Mouse (Mus musculus): ENCODE measurements around the gene Sfn. TPM values are rescaled to one million over a fixed set of nuclear protein-coding genes. Genes with fewer than 3 reads are reported as not detected.

Gene Sfn
- total RNA-seq (2023): 52.4 to 56.8 TPM (median 53.5 TPM) in 4 replicates

GRCm38 (mm10) chr4:133601721-133602218 lies at the start of gene Sfn:
Gene Sfn, minus strand, starts transcription at chr4:133602168.

GRCm38 (mm10) chr4:133649989-133650699 lies 48.2 kb upstream of the Sfn start, which contains the start of gene Zdhhc18:
Gene Zdhhc18, minus strand, starts transcription at chr4:133650154.

GRCm38 (mm10) chr4:133584059-133584951 lies 17.7 kb downstream of the Sfn start, which contains the start of gene Gpn2:
Gene Gpn2, plus strand, starts transcription at chr4:133584362.

GRCm38 (mm10) chr4:133574070-133574842 lies 27.7 kb downstream of the Sfn start, which contains the start of gene Gpatch3:
Gene Gpatch3, plus strand, starts transcription at chr4:133574745.

GRCm38 (mm10) chr4:133552768-133553447 lies 49.1 kb downstream of the Sfn start, which contains the start of gene Nr0b2:
Gene Nr0b2, plus strand, starts transcription at chr4:133553376.

Other genes starting within 250 kb of the Sfn start
- 36.9 to 42.9 TPM (median 39.9 TPM) in 4 replicates for gene Wdtc1, start 248.7 kb downstream of the Sfn start, total RNA-seq (2023)
- gene Slc9a1, start 232.5 kb downstream of the Sfn start, total RNA-seq (2023): 49.4 to 53.7 TPM (median 51.1 TPM) in 4 replicates
- not detected in 4 replicates for gene Tent5b, start 122.0 kb downstream of the Sfn start, total RNA-seq (2023)
- gene Trnp1, start 103.6 kb downstream of the Sfn start, total RNA-seq (2023): not detected in 4 replicates
- 0.24 TPM in 1 of 4 replicates, not detected in the others for gene Kdf1, start 83.2 kb downstream of the Sfn start, total RNA-seq (2023)
- gene Nudc, start 56.2 kb downstream of the Sfn start, total RNA-seq (2023): 95.5 to 116 TPM (median 105 TPM) in 4 replicates
- gene Nr0b2, start 48.8 kb downstream of the Sfn start, total RNA-seq (2023): not detected in 4 replicates
- gene Gpatch3, start 27.4 kb downstream of the Sfn start, total RNA-seq (2023): 29.0 to 32.7 TPM (median 31.2 TPM) in 4 replicates
- 22.5 to 27.9 TPM (median 25.7 TPM) in 4 replicates for gene Gpn2, start 17.8 kb downstream of the Sfn start, total RNA-seq (2023)
- 256 to 275 TPM (median 267 TPM) in 4 replicates for gene Zdhhc18, start 48.0 kb upstream of the Sfn start, total RNA-seq (2023)
- 15.6 to 23.0 TPM (median 22.3 TPM) in 4 replicates for gene Pigv, start 70.5 kb upstream of the Sfn start, total RNA-seq (2023)
- 322 to 337 TPM (median 331 TPM) in 4 replicates for gene Arid1a, start 154.6 kb upstream of the Sfn start, total RNA-seq (2023)